Mouse (Mus musculus) spleen, adult 10 weeks (tissue): ENCODE results near the gene Lrrn2. TPM values are rescaled to one million over a fixed set of nuclear protein-coding genes. Genes with fewer than 3 reads are reported as not detected.

Source experiments
- polyA plus RNA-seq: library from polyadenylated mRNA; stranded (reverse); fragments of 350-450 nt; fragmentation: Illumina TruSeq; extraction: RNeasy Lipid Tissue Mini Kit (QIAGEN cat#74804); gene quantifications from one replicate; pipeline ENCODE4 v1.2.3, GENCODE M21; 2015; ENCODE audit warnings: low replicate concordance; ENCODE audit not compliant: insufficient read depth

Gene Lrrn2
- not detected for polyA plus RNA-seq

DNA sequence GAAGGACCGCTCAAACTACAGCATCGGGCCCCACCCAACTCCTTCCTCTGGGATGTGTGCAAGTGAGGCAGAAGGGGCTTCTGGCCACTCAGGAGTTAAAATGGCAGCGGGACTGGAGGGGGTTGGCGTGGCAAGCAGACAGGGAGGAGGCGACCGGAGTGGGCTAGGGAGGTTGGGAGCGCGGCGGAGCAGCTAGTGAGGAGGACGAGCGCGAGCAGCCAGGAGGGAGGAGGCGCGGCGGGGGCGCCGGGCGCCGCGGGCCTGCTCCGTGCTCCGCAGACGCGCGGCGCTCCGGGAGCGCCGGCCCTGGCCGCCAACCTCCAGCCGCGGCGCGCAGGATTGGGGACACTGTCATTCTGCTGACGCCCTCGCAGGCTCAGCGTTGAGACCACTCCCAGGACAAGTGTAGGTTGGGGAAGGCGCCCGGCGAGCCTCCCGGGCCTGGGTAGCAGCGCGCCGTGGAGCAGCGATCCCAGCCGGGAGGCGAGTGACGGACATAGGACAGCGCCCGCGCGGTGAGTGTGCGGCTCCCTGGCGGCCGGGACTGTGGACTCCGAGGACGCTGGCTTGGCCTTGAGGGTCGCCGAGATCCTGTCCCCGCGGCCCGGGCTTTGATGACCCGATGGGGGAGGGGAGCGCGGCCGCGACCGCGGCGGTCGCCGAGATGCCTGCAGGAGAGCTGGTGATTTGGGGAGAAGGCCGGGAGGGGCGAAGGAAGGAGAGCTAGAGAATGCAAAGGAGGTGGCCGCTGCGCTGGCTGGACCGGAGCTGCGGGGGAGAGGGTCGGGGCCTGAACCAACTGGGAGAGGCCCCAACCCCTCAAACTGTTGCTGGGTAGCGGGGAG lies at the start of gene Lrrn2:
Gene Lrrn2 (plus strand): TSS at position 113 of the 845 bp plus-strand sequence.

Other genes starting within 250 kb of the Lrrn2 start
- 6.3 TPM for gene Nfasc, start 138.5 kb upstream of the Lrrn2 start, polyA plus RNA-seq
- 403 TPM for gene Mdm4, start 150.3 kb downstream of the Lrrn2 start, polyA plus RNA-seq
- gene Pik3c2b, start 165.4 kb downstream of the Lrrn2 start, polyA plus RNA-seq, result 21.9 TPM